Mouse (Mus musculus) hindbrain, postnatal 0 days (tissue): Measurements from ENCODE around the gene Mical2. TPM values are rescaled to one million over a fixed set of nuclear protein-coding genes. Genes with fewer than 3 reads are reported as not detected.

ENCODE experiments used
- ATAC-seq: fragments of 200-750 bp; cut with Nextera tagmentation; 2 replicates; pipeline ENCODE4 v1.8.0; 2017; ENCODE audit warnings: mild to moderate bottlenecking, moderate TSS enrichment, moderate library complexity
- DNase-seq: peaks from one replicate; pipeline ENCODE4 v3.0.0-alpha.2; 2015; ENCODE audit warnings: low spot score
- H3K27ac ChIP-seq: fragments of 300-500 bp; sonication (generic); 2 replicates; pipeline ENCODE4 v1.5.1; 2014; ENCODE audit warnings: mild to moderate bottlenecking
- H3K27me3 ChIP-seq: fragments of 300-500 bp; sonication (generic); 2 replicates; pipeline ENCODE4 v1.6.1; 2014; ENCODE audit warnings: low read length, mixed read lengths; ENCODE audit not compliant: insufficient read depth
- H3K36me3 ChIP-seq: fragments of 300-500 bp; sonication (generic); 2 replicates; pipeline ENCODE4 v1.6.1; 2014; ENCODE audit warnings: low read length, mixed read lengths; ENCODE audit not compliant: insufficient read depth
- H3K4me1 ChIP-seq: fragments of 300-500 bp; sonication (generic); 2 replicates; pipeline ENCODE4 v1.6.1; 2014; ENCODE audit warnings: antibody characterized with exemption, low read length, mixed read lengths; ENCODE audit not compliant: insufficient read depth
- H3K4me2 ChIP-seq: fragments of 300-500 bp; sonication (generic); 2 replicates; pipeline ENCODE4 v1.6.1; 2014; ENCODE audit warnings: low read depth, mild to moderate bottlenecking, low read length, moderate library complexity, mixed read lengths
- H3K4me3 ChIP-seq: fragments of 300-500 bp; sonication (generic); 2 replicates; pipeline ENCODE4 v1.5.1; 2014; ENCODE audit warnings: low read length
- H3K9ac ChIP-seq: fragments of 300-500 bp; sonication (generic); replicated peaks from 2 replicates; pipeline ENCODE4 v1.6.1; 2014; ENCODE audit warnings: mild to moderate bottlenecking, low read length, moderate library complexity, mixed read lengths
- H3K9me3 ChIP-seq: fragments of 300-500 bp; sonication (generic); 2 replicates; pipeline ENCODE4 v1.6.1; 2016; ENCODE audit warnings: low read length, mixed read lengths
- CTCF ChIP-seq: IDR thresholded peaks from 2 replicates; pipeline ENCODE4 v1.5.1; 2016; ENCODE audit warnings: antibody characterized with exemption, control low read depth, low read depth
- WGBS: fragments of 180-500 bp; shearing (Covaris S2); extraction: QIAGEN DNeasy Blood & Tissue Kit; methylation state at CpG from one replicate; pipeline ENCODE4 v1.1.7; 2014; 5-methylcytosine and 5-hydroxymethylcytosine counted together
- polyA plus RNA-seq: library from polyadenylated mRNA; unstranded; fragments of >200 nt; fragmentation: Nextera tagmentation; extraction: Ambion mirVana; gene quantifications from 2 replicates; pipeline ENCODE4 v1.2.1, GENCODE M21; 2015
- total RNA-seq: library from RNA; depleted of rRNA; stranded (reverse); fragments of >200 nt; gene quantifications from 2 replicates; pipeline ENCODE4 v1.2.3, GENCODE M21; 2014; rRNA removed

Mical2 gene
- total RNA-seq (12.8 and 16.5 TPM in 2 replicates), polyA plus RNA-seq (6.4 and 6.5 TPM in 2 replicates)

DNA sequence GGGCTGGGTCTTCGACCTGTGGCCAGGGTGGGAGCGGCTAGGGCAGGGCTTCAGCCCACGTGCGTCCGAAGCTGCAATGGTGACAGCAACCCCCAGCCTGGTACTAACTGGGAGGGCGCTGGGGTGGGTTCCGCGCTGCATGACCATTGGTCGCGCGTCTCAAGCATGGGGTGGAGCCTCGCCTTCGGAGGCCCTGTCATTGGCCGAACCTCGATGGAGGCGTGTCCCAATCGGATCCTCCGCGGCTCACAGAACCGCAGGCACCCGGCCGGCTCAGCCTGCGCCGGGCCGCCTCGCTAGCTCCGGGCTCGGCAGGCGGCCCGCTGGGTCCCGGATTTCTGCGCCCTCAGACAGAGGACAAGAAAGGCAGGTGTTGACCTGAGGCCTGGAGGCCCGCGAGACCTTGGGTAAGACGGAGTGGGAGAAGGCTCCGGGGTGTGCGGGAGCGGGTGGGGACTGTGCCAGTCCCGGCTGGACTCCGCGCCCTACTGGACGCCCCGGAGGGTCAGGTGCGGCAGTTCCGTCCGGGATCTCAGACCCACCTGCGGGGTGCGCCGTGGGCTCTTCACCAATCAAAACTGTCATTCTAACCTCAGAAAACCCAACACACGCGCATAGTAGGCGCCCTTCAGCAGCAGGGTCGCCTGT, at the start of gene Mical2:
TSS of gene Mical2 (plus strand) at position 242 of the 648 bp plus-strand sequence.
- H3K9ac ChIP-seq: peak within 1 kb of the TSS; percentile 47
- peak; percentile 97 for ATAC-seq
- H3K27me3 ChIP-seq: no peaks in the 10 kb centered on the region
- DNase-seq: peak; percentile 95
- no peaks in the 10 kb centered on the region for H3K36me3 ChIP-seq
- H3K27ac ChIP-seq: no peak within 1 kb of the TSS
- H3K4me2 ChIP-seq: peak within 1 kb of the TSS; percentile 77
- H3K4me1 ChIP-seq: 0 out of 2 replicates have a peak, but pooled peaks cover 17% of the 10 kb centered on the region
- peak within 1 kb of the TSS; percentile 53 for H3K4me3 ChIP-seq
- under 1% methylated on average over 47 of the region's 53 CpGs for WGBS
- no peak for TF ChIP-seq CTCF
- no peaks in the 10 kb centered on the region; the same call in 1 of the 2 replicates for H3K9me3 ChIP-seq

DNA sequence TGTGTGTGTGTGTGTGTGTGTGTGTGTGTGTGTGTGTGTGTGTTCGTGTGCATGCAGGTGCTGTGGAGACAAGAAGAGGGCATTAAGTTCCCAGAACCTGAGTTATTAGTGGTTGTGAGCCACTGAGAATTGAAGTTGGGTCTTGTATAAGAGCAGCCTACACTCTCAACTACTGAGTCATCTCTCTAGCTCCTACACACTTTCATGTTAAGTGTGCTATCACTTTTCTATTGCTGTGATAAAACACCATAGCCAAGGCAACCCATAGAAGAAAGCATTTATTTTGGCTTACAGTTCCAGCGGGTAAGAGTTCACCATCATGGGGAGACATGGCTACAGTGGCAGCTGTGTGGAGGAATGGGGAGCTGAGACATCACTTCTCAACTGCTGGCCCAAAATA, 49.0 kb upstream of the Mical2 start:
- H3K4me1 ChIP-seq: no peaks in the 10 kb centered on the region
- H3K9ac ChIP-seq: no peak overlapping the region
- WGBS: 84% methylated on average over 2 of the region's 2 CpGs
- TF ChIP-seq CTCF: no peak
- H3K4me2 ChIP-seq: no peak overlapping the region
- H3K27ac ChIP-seq: no peak overlapping the region
- H3K36me3 ChIP-seq: no peaks in the 10 kb centered on the region
- no peaks in the 10 kb centered on the region for H3K27me3 ChIP-seq
- DNase-seq: no peak
- no peaks in the 10 kb centered on the region for H3K9me3 ChIP-seq
- no peak overlapping the region for H3K4me3 ChIP-seq
- no peak for ATAC-seq

DNA sequence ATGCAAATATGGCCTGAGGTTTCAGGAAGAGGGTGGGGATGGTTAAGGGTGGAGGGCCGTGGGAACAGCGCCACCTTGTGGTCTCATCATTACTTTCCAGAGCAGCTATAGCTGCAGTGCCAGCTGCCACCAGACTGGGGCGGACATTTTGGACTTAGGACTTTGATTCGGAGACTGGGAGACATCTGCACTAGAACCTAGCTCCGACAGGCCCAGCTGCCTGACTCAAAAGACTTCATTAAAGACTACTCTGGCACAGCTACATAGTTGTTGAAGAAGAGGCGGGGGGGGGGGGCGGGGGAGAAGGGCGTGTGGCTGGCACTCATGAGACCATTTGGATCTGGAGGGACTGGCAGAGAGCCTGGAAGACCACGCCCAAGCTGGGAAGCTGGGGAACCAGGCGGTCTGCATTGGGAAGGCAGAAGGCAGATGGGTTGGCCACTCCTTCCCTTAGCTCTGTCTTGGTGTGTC, 45.4 kb upstream of the Mical2 start:
- ATAC-seq (peak; percentile 86), DNase-seq (peak; percentile 94)
- Histone ChIP-seq H3K4me1 (no peaks in the 10 kb centered on the region; the same call in 1 of the 2 replicates), H3K36me3 (no peaks in the 10 kb centered on the region), H3K9me3 (no peaks in the 10 kb centered on the region), H3K27me3 (no peaks in the 10 kb centered on the region), H3K27ac (0 out of 2 replicates have a peak overlapping the region, but pooled peaks have one; percentile 26), H3K9ac (no peak overlapping the region), H3K4me3 (no peak overlapping the region), H3K4me2 (peak overlapping the region; percentile 28; the same call in 1 of the 2 replicates)
- TF ChIP-seq CTCF: peak; percentile 98
- 5% methylated on average over 10 of the region's 10 CpGs for WGBS

GRCm38 (mm10) chr7:112183258-112183841, 42.3 kb upstream of the Mical2 start:
- DNase-seq (peak; percentile 91), ATAC-seq (peak; percentile 72)
- no peak overlapping the region for H3K4me2 ChIP-seq
- WGBS: 29% methylated on average over 5 of the region's 5 CpGs
- H3K27ac ChIP-seq: no peak overlapping the region
- no peak overlapping the region for H3K4me3 ChIP-seq
- H3K9ac ChIP-seq: no peak overlapping the region
- H3K27me3 ChIP-seq: no peaks in the 10 kb centered on the region
- H3K9me3 ChIP-seq: no peaks in the 10 kb centered on the region
- no peaks in the 10 kb centered on the region; the same call in 1 of the 2 replicates for H3K4me1 ChIP-seq
- H3K36me3 ChIP-seq: no peaks in the 10 kb centered on the region
- peak; percentile 100 for TF ChIP-seq CTCF

DNA sequence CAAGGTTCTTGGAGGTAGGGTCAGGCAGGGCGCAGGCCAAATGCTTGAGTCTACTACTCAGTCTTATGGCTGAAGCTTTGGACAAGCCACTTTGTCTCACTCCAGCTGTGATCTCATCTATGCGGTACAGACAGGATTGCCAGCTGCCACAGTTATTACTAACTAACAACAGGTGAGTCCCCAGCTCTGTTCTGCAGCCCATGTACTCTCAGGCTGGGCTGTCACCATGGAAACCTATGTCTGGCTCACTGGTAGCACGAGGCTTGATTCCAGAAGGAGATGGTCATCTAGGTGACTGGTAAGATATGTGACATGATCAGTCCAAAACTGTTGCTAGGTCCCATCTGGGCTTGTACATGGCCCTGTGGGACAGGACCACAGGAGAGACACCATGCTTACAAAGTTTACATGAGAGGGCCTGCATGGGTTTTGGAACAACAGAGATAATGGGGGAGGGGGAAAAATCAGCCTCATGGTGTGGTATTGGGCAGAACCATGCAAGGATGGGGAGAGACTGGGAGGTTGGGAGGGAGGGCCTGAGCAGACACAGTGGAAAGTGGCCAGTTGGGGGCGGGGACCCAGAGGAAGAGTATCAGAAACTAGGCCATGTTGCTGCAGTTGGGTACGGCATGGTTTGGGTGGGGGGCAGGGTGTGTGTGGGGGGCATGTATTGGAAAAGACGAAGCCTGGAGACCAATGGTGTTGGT, 41.0 kb upstream of the Mical2 start:
- WGBS: 69% methylated on average over 6 of the region's 6 CpGs
- ATAC-seq (peak; percentile 27; the same call in 1 of the 2 replicates), DNase-seq (peak; percentile 53)
- no peaks in the 10 kb centered on the region for H3K9me3 ChIP-seq
- H3K4me3 ChIP-seq: no peak overlapping the region
- H3K4me1 ChIP-seq: no peaks in the 10 kb centered on the region; the same call in 1 of the 2 replicates
- no peak overlapping the region for H3K9ac ChIP-seq
- TF ChIP-seq CTCF: no peak
- no peaks in the 10 kb centered on the region for H3K36me3 ChIP-seq
- no peaks in the 10 kb centered on the region for H3K27me3 ChIP-seq
- H3K27ac ChIP-seq: peak overlapping the region; percentile 32; the same call in 1 of the 2 replicates
- H3K4me2 ChIP-seq: no peak overlapping the region

- Histone ChIP-seq H3K27me3 (no peaks in the 10 kb centered on the region), H3K4me2 (no peak overlapping the region), H3K9ac (no peak overlapping the region), H3K27ac (peak overlapping the region; percentile 32; the same call in 1 of the 2 replicates), H3K36me3 (no peaks in the 10 kb centered on the region), H3K4me1 (no peaks in the 10 kb centered on the region; the same call in 1 of the 2 replicates), H3K4me3 (no peak overlapping the region), H3K9me3 (no peaks in the 10 kb centered on the region)
- 46% methylated on average over 9 of the region's 9 CpGs for WGBS
- ATAC-seq (no peak), DNase-seq (peak; percentile 47)
- no peak for TF ChIP-seq CTCF
Measured at GRCm38 (mm10) chr7:112185226-112185745, 40.4 kb upstream of the Mical2 start.
